Mouse (Mus musculus) adrenal gland, postnatal 0 days (tissue): Measurements from ENCODE around the gene Gm3250. TPM values are rescaled to one million over a fixed set of nuclear protein-coding genes. Genes with fewer than 3 reads are reported as not detected.

Source experiments
- polyA plus RNA-seq: library from polyadenylated mRNA; unstranded; fragments of >200 nt; fragmentation: Nextera tagmentation; extraction: Ambion mirVana; gene quantifications from 2 replicates; pipeline ENCODE4 v1.2.1, GENCODE M21; 2015

Gene Gm3250
- polyA plus RNA-seq = not detected in 2 replicates

DNA sequence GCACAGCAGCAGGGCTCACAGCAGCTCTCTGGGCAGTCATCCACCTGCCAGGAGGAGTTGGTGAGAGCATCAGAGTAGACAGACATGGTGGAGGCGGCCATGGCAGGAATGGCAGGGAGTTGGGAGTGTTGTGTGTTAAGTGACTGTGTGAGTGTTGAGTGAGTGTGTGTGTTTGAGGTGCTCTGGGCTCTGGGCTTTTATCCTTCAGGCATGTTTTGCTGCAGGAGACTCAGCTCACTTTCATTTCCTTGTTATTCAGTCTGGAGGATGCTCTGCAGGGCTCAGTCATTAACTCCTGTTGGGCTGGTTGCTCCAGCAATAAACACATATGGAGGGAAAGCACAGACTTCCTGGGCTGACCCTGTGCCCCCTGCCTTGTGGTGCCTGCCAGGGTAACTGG lies at the start of gene Gm3250:
TSS of gene Gm3250 (minus strand) at position 101 of the 400 bp plus-strand sequence.

GRCm38 (mm10) chr10:77826951-77827350 lies 44.6 kb upstream of the Gm3250 start, which contains the start of gene Krtap10-4:
TSS of gene Krtap10-4 (minus strand) at chr10:77827095.

GRCm38 (mm10) chr10:77814382-77814781 lies 32.0 kb upstream of the Gm3250 start, which contains the start of gene Gm2696:
TSS of gene Gm2696 (plus strand) at chr10:77814682.

GRCm38 (mm10) chr10:77811743-77812142 lies 29.4 kb upstream of the Gm3250 start, which contains the start of gene Gm9507:
TSS of gene Gm9507 (minus strand) at chr10:77811843.

DNA sequence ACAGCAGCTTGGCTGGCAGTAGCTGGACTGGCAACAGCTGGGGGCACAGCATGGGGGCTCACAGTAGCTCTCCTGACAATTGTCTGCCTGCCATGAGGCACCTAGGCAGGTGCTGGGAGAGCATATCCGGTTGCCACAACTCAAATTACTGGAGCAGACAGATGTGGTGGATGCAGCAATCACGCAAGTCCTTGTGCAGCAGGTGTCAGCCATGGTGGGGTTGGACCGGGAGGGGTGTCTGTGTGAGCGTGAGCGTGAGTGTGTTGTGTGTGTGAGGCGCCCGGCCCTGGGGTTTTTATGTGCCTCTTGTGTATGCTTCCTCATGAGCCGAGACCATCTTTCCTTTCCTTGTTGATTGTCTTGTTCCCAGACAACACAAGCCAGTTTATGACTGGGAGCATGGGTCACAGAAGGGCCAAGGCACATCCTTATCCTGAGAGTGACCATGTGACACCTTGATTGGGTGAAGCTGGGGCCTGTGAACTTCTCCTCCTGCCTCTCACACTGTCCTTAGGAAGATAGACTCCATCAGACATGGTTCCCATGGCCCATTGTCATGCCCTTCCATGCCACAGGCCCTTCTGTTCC lies 16.7 kb upstream of the Gm3250 start, which contains the start of gene Gm19668:
TSS of gene Gm19668 (minus strand) at position 213 of the 588 bp plus-strand sequence.

DNA sequence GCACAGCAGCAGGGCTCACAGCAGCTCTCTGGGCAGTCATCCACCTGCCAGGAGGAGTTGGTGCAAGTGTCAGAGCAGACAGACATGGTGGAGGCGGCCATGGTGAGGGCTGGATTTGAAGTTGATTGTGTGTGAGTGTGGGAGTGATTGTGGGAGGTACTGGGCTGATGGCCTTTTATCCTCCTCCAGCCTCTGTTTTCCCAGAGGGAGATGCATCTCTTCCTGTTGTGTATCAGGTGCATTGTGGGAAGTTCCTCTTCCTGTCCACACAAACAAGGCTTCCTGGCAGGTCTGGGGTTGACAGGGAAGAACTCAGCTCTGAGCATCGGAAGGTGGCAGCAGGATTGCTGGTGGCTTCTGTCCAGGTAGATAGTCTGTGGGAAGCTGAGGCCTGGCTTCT lies 12.6 kb upstream of the Gm3250 start, which contains the start of gene Gm9639:
TSS of gene Gm9639 (minus strand) at position 101 of the 400 bp plus-strand sequence.

DNA sequence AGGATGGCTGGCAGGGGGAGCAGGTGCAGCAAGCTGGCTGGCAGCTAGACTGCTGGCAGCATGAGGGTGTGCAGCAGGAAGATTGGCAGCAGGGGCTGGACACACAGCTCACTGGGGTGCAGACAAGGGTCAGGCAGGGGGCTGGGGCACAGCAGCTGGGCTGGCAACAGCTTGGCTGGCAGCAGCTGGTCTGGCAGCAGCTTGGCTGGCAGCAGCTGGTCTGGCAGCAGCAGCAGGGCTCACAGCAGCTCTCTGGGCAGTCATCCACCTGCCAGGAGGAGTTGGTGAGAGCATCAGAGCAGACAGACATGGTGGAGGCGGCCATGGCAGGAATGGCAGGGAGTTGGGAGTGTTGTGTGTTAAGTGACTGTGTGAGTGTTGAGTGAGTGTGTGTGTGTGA lies 5.5 kb upstream of the Gm3250 start, which contains the start of gene Gm7137:
TSS of gene Gm7137 (minus strand) at position 325 of the 400 bp plus-strand sequence.

GRCm38 (mm10) chr10:77776844-77777243 lies 5.5 kb downstream of the Gm3250 start, which contains the start of gene Gm7138:
TSS of gene Gm7138 (minus strand) at chr10:77776944.

DNA sequence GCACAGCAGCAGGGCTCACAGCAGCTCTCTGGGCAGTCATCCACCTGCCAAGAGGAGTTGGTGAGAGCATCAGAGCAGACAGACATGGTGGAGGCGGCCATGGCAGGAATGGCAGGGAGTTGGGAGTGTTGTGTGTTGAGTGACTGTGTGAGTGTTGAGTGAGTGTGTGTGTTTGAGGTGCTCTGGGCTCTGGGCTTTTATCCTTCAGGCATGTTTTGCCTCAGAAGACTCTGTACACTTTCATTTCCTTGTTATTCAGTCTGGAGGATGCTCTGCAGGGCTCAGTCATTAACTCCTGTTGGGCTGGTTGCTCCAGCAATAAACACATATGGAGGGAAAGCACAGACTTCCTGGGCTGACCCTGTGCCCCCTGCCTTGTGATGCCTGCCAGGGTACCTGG lies 11.1 kb downstream of the Gm3250 start, which contains the start of gene Gm3238:
TSS of gene Gm3238 (minus strand) at position 101 of the 400 bp plus-strand sequence.

DNA sequence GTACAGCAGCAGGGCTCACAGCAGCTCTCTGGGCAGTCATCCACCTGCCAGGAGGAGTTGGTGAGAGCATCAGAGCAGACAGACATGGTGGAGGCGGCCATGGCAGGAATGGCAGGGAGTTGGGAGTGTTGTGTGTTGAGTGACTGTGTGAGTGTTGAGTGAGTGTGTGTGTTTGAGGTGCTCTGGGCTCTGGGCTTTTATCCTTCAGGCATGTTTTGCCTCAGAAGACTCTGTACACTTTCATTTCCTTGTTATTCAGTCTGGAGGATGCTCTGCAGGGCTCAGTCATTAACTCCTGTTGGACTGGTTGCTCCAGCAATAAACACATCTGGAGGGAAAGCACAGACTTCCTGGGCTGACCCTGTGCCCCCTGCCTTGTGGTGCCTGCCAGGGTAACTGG lies 22.8 kb downstream of the Gm3250 start, which contains the start of gene Gm3233:
TSS of gene Gm3233 (minus strand) at position 101 of the 400 bp plus-strand sequence.

GRCm38 (mm10) chr10:77751254-77751653 lies 31.1 kb downstream of the Gm3250 start, which contains the start of gene Gm9736:
TSS of gene Gm9736 (minus strand) at chr10:77751354.

DNA sequence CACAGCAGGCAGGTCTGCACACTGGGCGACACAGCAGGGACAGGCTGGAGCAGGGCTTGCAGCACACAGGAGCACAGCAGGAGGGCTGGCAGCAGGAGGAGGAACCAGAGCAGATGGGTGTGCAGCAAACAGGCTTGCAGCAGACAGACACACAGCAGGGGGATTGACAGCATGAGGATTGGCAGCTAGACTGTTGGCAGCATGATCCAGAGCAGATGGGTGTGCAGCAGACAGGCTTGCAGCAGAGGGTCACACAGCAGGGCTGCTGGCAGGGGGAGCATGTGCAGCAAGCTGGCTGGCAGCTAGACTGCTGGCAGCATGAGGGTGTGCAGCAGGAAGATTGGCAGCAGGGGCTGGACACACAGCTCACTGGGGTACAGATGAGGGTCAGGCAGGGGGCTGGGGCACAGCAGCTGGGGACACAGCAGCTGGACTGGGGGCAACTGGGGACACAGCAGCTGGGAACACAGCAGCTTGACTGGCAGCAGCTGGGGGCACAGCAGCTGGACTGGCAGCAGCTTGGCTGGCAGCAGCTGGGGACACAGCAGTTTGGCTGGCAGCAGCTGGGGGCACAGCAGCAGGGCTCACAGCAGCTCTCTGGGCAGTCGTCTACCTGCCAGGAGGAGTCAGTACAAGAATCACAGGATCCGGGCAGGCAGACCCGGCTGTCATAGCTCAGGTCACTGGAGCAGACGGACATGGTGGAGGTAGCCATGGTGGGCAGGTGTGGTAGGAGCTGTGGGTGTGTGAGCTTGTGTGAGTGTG lies 40.2 kb downstream of the Gm3250 start, which contains the start of gene Gm18596:
TSS of gene Gm18596 (minus strand) at position 715 of the 765 bp plus-strand sequence.

Other genes starting within 250 kb of the Gm3250 start
- 155 and 186 TPM in 2 replicates for gene Pttg1ip, start 200.8 kb downstream of the Gm3250 start, polyA plus RNA-seq
- gene Sumo3, start 176.4 kb downstream of the Gm3250 start, polyA plus RNA-seq = 224 and 242 TPM in 2 replicates
- 14.8 and 15.0 TPM in 2 replicates for gene Gm49325, start 176.3 kb downstream of the Gm3250 start, polyA plus RNA-seq
- gene Ube2g2, start 160.3 kb downstream of the Gm3250 start, polyA plus RNA-seq = 46.7 and 55.5 TPM in 2 replicates
- gene Tspear, start 96.0 kb downstream of the Gm3250 start, polyA plus RNA-seq = 0.44 and 0.91 TPM in 2 replicates
- gene Gm19402, start 91.8 kb downstream of the Gm3250 start, polyA plus RNA-seq = not detected in 2 replicates
- gene Gm9508, start 85.3 kb downstream of the Gm3250 start, polyA plus RNA-seq = not detected in 2 replicates
- not detected in 2 replicates for gene Gm10272, start 75.9 kb downstream of the Gm3250 start, polyA plus RNA-seq
- not detected in 2 replicates for gene Gm10024, start 71.1 kb downstream of the Gm3250 start, polyA plus RNA-seq
- not detected in 2 replicates for gene Gm10142, start 66.7 kb downstream of the Gm3250 start, polyA plus RNA-seq
- not detected in 2 replicates for gene Krtap12-1, start 61.9 kb downstream of the Gm3250 start, polyA plus RNA-seq
- not detected in 2 replicates for gene Gm10100, start 56.1 kb downstream of the Gm3250 start, polyA plus RNA-seq
- gene Gm18596, start 39.9 kb downstream of the Gm3250 start, polyA plus RNA-seq = not detected in 2 replicates
- not detected in 2 replicates for gene Gm9736, start 31.2 kb downstream of the Gm3250 start, polyA plus RNA-seq
- not detected in 2 replicates for gene Gm3233, start 22.9 kb downstream of the Gm3250 start, polyA plus RNA-seq
- not detected in 2 replicates for gene Gm3238, start 11.2 kb downstream of the Gm3250 start, polyA plus RNA-seq
- gene Gm7138, start 5.6 kb downstream of the Gm3250 start, polyA plus RNA-seq = not detected in 2 replicates
- not detected in 2 replicates for gene Gm7137, start 5.7 kb upstream of the Gm3250 start, polyA plus RNA-seq
- not detected in 2 replicates for gene Gm9639, start 12.5 kb upstream of the Gm3250 start, polyA plus RNA-seq
- gene Gm19668, start 16.6 kb upstream of the Gm3250 start, polyA plus RNA-seq = not detected in 2 replicates
- not detected in 2 replicates for gene Gm9507, start 29.3 kb upstream of the Gm3250 start, polyA plus RNA-seq
- gene Gm2696, start 32.1 kb upstream of the Gm3250 start, polyA plus RNA-seq = not detected in 2 replicates
- gene Krtap10-4, start 44.6 kb upstream of the Gm3250 start, polyA plus RNA-seq = not detected in 2 replicates
- not detected in 2 replicates for gene Krtap10-10, start 53.4 kb upstream of the Gm3250 start, polyA plus RNA-seq
- gene Gm36176, start 64.3 kb upstream of the Gm3250 start, polyA plus RNA-seq = not detected in 2 replicates
- not detected in 2 replicates for gene Gm10318, start 70.3 kb upstream of the Gm3250 start, polyA plus RNA-seq
- gene Gm3285, start 79.4 kb upstream of the Gm3250 start, polyA plus RNA-seq = not detected in 2 replicates
- 4.3 and 8.2 TPM in 2 replicates for gene Lrrc3, start 120.0 kb upstream of the Gm3250 start, polyA plus RNA-seq
- 0.85 and 1.3 TPM in 2 replicates for gene Trpm2, start 188.0 kb upstream of the Gm3250 start, polyA plus RNA-seq
- 28.7 and 30.4 TPM in 2 replicates for gene 1810043G02Rik, start 196.0 kb upstream of the Gm3250 start, polyA plus RNA-seq
- gene Pfkl, start 227.5 kb upstream of the Gm3250 start, polyA plus RNA-seq = 31.0 and 54.7 TPM in 2 replicates